In genomic region chr13:53553876-53554577, GRCm38 (mm10) we compare ENCODE assay signal across 11 mouse cellular contexts.
A peak's percentile ranks its signal among the peaks of the same experiment; 100 is the strongest.
DNase-seq lines count a peak whose midpoint lies in the region; ATAC-seq and TF ChIP-seq lines count a peak whose summit lies in the region.
"Had no signal": no experiment of that assay in that cellular context is flagged by ENCODE, and none has a peak within 500 bp of the region (broad histone marks: within the 10 kb centered on the region; RNA-seq: fewer than 3 reads in every experiment).

No protein-coding gene starts in this region.

- H3K4me1 ChIP-seq in hindbrain, embryonic 13.5 days (replicated peaks), result peaks cover 20% of the 10 kb centered on the region
- H3K4me1 ChIP-seq in midbrain, postnatal 0 days (ENCODE audit: insufficient read depth, low read length), result peaks cover 3% of the 10 kb centered on the region; the same call in 1 of the 2 replicates

- no peak for ATAC-seq in hindbrain, embryonic 13.5 days (ENCODE audit: low FRiP score)
- peak; percentile 63; the same call in 1 of the 2 replicates for ATAC-seq in midbrain, postnatal 0 days (ENCODE audit: low FRiP score)
- ATAC-seq in megakaryocyte-erythroid progenitor cell, adult 5-6 weeks (replicated peaks; ENCODE audit: low FRiP score, low TSS enrichment, poor library complexity, severe bottlenecking), result no peak

- H3K9ac ChIP-seq in hindbrain, embryonic 13.5 days, result peak overlapping the region; percentile 43
- H3K9ac ChIP-seq in midbrain, postnatal 0 days (replicated peaks; ENCODE audit: low read length, poor library complexity, severe bottlenecking), result no peak overlapping the region

- H3K27me3 ChIP-seq in hindbrain, embryonic 13.5 days, result peaks cover 20% of the 10 kb centered on the region; the same call in 1 of the 2 replicates
- peaks cover 15% of the 10 kb centered on the region; the same call in 1 of the 2 replicates for H3K27me3 ChIP-seq in midbrain, postnatal 0 days (ENCODE audit: insufficient read depth, low read length)

- no peak overlapping the region for H3K4me3 ChIP-seq in hindbrain, embryonic 13.5 days
- H3K4me3 ChIP-seq in midbrain, postnatal 0 days (ENCODE audit: low read depth, low read length), result no peak overlapping the region

- H3K9me3 ChIP-seq in hindbrain, embryonic 13.5 days, result no peaks in the 10 kb centered on the region
- H3K9me3 ChIP-seq in midbrain, postnatal 0 days (ENCODE audit: low read length), result no peaks in the 10 kb centered on the region

- no peak for TF ChIP-seq CTCF in midbrain, postnatal 0 days (IDR thresholded peaks at IDR 0.05)

- peak overlapping the region; percentile 25 for H3K4me2 ChIP-seq in hindbrain, embryonic 13.5 days
- peak overlapping the region; percentile 27 for H3K4me2 ChIP-seq in midbrain, postnatal 0 days (ENCODE audit: low read depth, low read length, poor library complexity, severe bottlenecking)

- H3K36me3 ChIP-seq in hindbrain, embryonic 13.5 days, result no peaks in the 10 kb centered on the region
- no peaks in the 10 kb centered on the region for H3K36me3 ChIP-seq in midbrain, postnatal 0 days (ENCODE audit: insufficient read depth, low read length)

- WGBS in hindbrain, embryonic 13.5 days, result 14% methylated on average over 18 of the region's 18 CpGs
- 8% methylated on average over 18 of the region's 18 CpGs for WGBS in midbrain, postnatal 0 days

- no peak overlapping the region for H3K27ac ChIP-seq in hindbrain, embryonic 13.5 days
- H3K27ac ChIP-seq in midbrain, postnatal 0 days (ENCODE audit: low read depth, low read length), result no peak overlapping the region

- peak; percentile 16 for DNase-seq in right cerebral cortex, postnatal 4 days
- DNase-seq in right cerebral cortex, postnatal 10 days (ENCODE audit: low spot score in 2 of 2), result no peak
- peak; percentile 39 for DNase-seq in midbrain, postnatal 0 days (ENCODE audit: low spot score)
- no peak for DNase-seq in adrenal gland, postnatal 10 days
- DNase-seq in heart, adult 9 months (ENCODE audit: low spot score in 2 of 2), result no peak
- no peak for DNase-seq in lung, postnatal 14 days
- DNase-seq: cerebellum, postnatal 36 days; heart, postnatal 4 days; kidney, postnatal 25 days had no signal

Comparison
In these comparisons a context has a peak if more than half of its experiments do, and no peak if none do; other contexts are left out.
1. DNase-seq: peak in right cerebral cortex, postnatal 4 days (single experiment) and midbrain, postnatal 0 days (single experiment); none in right cerebral cortex, postnatal 10 days (0 of 2), adrenal gland, postnatal 10 days (single experiment), heart, adult 9 months (0 of 2) and lung, postnatal 14 days (single experiment).